Mouse (Mus musculus): ENCODE measurements around the gene Dnajc9. TPM values are rescaled to one million over a fixed set of nuclear protein-coding genes. Genes with fewer than 3 reads are reported as not detected.
A peak's percentile ranks its signal among the peaks of the same experiment; 100 is the strongest.

Gene Dnajc9
- 137 and 153 TPM in 2 replicates for polyA plus RNA-seq (2014; fragmentation: Nextera tagmentation; extraction: Ambion mirVana)

DNA sequence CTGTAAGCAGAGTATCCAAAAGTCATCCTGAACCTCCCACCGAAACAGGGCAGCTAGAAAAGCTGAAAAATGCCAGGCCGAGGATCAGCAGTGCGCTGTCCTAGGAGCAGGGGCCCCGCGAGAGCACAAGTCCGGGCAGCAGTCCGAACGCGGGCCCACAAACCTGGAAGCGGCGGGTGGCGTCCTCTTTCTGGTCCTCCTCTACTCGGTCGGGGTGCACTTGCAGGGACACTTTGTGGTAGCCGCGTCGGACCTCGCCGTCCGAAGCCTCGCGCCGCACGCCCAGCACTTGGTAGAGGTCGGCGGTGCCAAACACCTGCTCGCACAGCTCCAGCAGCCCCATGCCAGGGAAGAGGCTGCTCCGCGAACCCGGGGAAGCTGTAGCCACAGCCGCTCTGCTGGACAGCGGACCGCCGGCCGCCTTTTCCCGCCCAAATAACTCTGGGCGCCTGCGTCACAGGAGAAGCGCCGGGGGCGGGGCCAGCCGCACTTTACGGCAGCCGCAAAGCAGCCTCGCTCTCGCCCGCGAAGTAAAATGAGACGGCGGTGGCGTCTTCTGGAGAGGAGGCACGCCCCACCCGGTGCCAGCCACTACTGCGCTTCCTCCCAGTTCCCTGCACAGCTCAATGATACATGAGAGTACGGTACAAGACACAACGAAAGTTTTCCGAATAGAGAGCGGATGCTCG lies at the start of gene Dnajc9:
TSS of gene Dnajc9 (minus strand) at position 470 of the 689 bp plus-strand sequence.
- H3K27ac ChIP-seq (ENCODE audit: low read depth, low read length): peak within 1 kb of the TSS; percentile 49; the same call in 1 of the 2 replicates
- H3K36me3 ChIP-seq (ENCODE audit: control insufficient read depth, insufficient read depth, low read length): peaks cover 41% of the 10 kb centered on the region
- peak; percentile 80 for ATAC-seq (ENCODE audit: low FRiP score, low TSS enrichment)
- no peaks in the 10 kb centered on the region for H3K27me3 ChIP-seq (ENCODE audit: control insufficient read depth, insufficient read depth, low read length)
- peak within 1 kb of the TSS; percentile 51 for H3K4me2 ChIP-seq (replicated peaks; ENCODE audit: low read depth, low read length)
- WGBS: under 1% methylated on average over 59 of the region's 59 CpGs
- H3K4me1 ChIP-seq (ENCODE audit: control insufficient read depth, insufficient read depth, low read length): peaks cover 21% of the 10 kb centered on the region
- no peaks in the 10 kb centered on the region for H3K9me3 ChIP-seq (ENCODE audit: control insufficient read depth, low read length)
- peak within 1 kb of the TSS; percentile 53 for H3K4me3 ChIP-seq (ENCODE audit: low read length)
- H3K9ac ChIP-seq (ENCODE audit: low read depth, low read length): peak within 1 kb of the TSS; percentile 62

DNA sequence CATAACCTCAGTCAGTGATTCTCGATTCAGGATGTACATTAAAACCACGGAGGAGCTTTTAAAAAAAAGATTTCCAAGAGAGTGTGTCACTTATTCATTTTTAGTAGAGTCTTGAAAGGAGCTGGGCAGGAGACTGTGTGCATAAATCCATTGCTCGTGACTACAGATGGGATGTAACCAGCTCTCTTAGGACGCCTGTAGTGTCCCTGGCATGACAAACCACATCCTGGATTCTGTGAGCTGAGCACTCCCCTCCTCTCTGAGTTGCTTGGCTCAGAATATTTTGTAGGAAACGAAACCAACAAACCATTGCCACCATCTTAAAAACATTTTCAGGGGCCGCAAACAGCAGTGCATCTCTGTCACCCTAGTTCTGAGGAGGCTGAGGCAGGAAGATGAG lies 48.3 kb upstream of the Dnajc9 start:
- 73% methylated on average over 6 of the region's 6 CpGs for WGBS
- no peaks in the 10 kb centered on the region for H3K36me3 ChIP-seq (ENCODE audit: control insufficient read depth, insufficient read depth, low read length)
- H3K27ac ChIP-seq (ENCODE audit: low read depth, low read length): no peak overlapping the region
- H3K4me1 ChIP-seq (ENCODE audit: control insufficient read depth, insufficient read depth, low read length): no peaks in the 10 kb centered on the region
- H3K27me3 ChIP-seq (ENCODE audit: control insufficient read depth, insufficient read depth, low read length): no peaks in the 10 kb centered on the region
- no peak for ATAC-seq (ENCODE audit: low FRiP score, low TSS enrichment)
- no peak overlapping the region for H3K4me3 ChIP-seq (ENCODE audit: low read length)
- no peak overlapping the region for H3K9ac ChIP-seq (ENCODE audit: low read depth, low read length)
- no peak overlapping the region for H3K4me2 ChIP-seq (replicated peaks; ENCODE audit: low read depth, low read length)
- no peaks in the 10 kb centered on the region for H3K9me3 ChIP-seq (ENCODE audit: control insufficient read depth, low read length)

DNA sequence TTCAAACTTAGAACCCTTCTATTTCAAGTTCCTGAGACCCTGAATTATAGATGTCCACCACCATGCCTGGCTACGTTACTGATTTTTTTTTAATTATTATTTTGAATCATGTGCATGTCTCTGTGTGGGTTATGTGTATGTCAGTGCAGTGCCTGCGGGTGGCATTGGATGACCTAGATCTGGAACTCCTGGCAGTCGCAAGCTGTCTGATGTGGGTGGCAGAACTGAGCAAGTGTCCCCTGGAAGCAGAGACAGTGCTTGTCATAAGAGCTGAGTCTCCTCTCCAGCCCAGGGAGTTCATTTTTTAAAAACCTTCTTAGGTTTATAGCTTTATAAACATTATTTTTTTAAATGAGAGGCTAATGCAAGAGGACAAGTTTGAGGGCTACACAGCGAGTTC lies 43.7 kb upstream of the Dnajc9 start:
- no peak for ATAC-seq (ENCODE audit: low FRiP score, low TSS enrichment)
- Histone ChIP-seq H3K4me2 (replicated peaks; ENCODE audit: low read depth, low read length) (no peak overlapping the region), H3K27me3 (ENCODE audit: control insufficient read depth, insufficient read depth, low read length) (no peaks in the 10 kb centered on the region), H3K4me3 (ENCODE audit: low read length) (no peak overlapping the region), H3K4me1 (ENCODE audit: control insufficient read depth, insufficient read depth, low read length) (no peaks in the 10 kb centered on the region), H3K9ac (ENCODE audit: low read depth, low read length) (no peak overlapping the region), H3K27ac (ENCODE audit: low read depth, low read length) (no peak overlapping the region), H3K36me3 (ENCODE audit: control insufficient read depth, insufficient read depth, low read length) (no peaks in the 10 kb centered on the region), H3K9me3 (ENCODE audit: control insufficient read depth, low read length) (no peaks in the 10 kb centered on the region)
- WGBS: 83% methylated on average over 4 of the region's 4 CpGs

DNA sequence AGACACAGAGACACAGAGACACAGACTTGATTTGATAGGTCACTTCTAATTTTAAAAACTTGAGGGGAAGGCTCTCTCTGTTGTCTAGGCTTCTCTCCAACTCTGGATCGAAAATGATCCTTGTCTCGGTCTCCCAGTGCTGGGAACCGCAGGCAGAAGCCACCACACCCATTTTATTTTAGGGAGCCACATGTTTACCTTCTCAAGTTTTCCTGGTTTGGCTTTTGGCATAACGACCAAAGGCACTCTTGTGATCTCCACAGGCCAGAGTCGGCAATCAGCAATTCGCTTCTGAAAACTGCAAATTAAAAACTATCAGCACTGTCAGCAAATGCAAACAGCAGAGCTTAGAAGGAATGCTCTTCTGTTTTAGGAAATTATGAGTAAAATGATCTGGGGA lies 43.0 kb upstream of the Dnajc9 start:
- Histone ChIP-seq H3K4me2 (replicated peaks; ENCODE audit: low read depth, low read length) (no peak overlapping the region), H3K27ac (ENCODE audit: low read depth, low read length) (no peak overlapping the region), H3K9me3 (ENCODE audit: control insufficient read depth, low read length) (no peaks in the 10 kb centered on the region), H3K27me3 (ENCODE audit: control insufficient read depth, insufficient read depth, low read length) (no peaks in the 10 kb centered on the region), H3K36me3 (ENCODE audit: control insufficient read depth, insufficient read depth, low read length) (no peaks in the 10 kb centered on the region), H3K4me1 (ENCODE audit: control insufficient read depth, insufficient read depth, low read length) (no peaks in the 10 kb centered on the region), H3K9ac (ENCODE audit: low read depth, low read length) (no peak overlapping the region), H3K4me3 (ENCODE audit: low read length) (no peak overlapping the region)
- WGBS: 70% methylated on average over 6 of the region's 6 CpGs
- ATAC-seq (ENCODE audit: low FRiP score, low TSS enrichment): no peak

DNA sequence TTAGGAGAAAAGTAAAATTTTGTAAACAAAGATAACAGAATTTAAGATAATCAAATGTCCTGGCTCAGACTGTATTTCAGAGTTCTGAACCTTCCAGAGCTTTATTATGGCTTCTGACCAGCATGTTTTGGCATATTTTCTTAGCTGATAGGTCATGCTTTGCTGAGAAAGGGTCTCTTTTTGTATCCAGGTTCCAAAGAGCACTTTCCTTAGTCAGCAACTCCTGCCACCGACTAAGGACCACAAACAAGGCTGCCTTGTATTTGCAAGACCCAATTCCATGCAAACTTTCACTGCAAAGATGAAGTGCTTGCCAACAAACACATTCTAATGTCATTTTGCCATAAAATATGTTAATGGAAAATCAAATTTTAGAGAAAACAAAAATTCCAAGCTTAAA lies 41.1 kb upstream of the Dnajc9 start:
- WGBS: 35% methylated on average over 1 of the region's 1 CpGs
- Histone ChIP-seq H3K27ac (ENCODE audit: low read depth, low read length) (no peak overlapping the region), H3K4me1 (ENCODE audit: control insufficient read depth, insufficient read depth, low read length) (no peaks in the 10 kb centered on the region), H3K36me3 (ENCODE audit: control insufficient read depth, insufficient read depth, low read length) (no peaks in the 10 kb centered on the region), H3K4me2 (replicated peaks; ENCODE audit: low read depth, low read length) (no peak overlapping the region), H3K9me3 (ENCODE audit: control insufficient read depth, low read length) (no peaks in the 10 kb centered on the region), H3K27me3 (ENCODE audit: control insufficient read depth, insufficient read depth, low read length) (no peaks in the 10 kb centered on the region), H3K4me3 (ENCODE audit: low read length) (no peak overlapping the region), H3K9ac (ENCODE audit: low read depth, low read length) (no peak overlapping the region)
- no peak for ATAC-seq (ENCODE audit: low FRiP score, low TSS enrichment)

DNA sequence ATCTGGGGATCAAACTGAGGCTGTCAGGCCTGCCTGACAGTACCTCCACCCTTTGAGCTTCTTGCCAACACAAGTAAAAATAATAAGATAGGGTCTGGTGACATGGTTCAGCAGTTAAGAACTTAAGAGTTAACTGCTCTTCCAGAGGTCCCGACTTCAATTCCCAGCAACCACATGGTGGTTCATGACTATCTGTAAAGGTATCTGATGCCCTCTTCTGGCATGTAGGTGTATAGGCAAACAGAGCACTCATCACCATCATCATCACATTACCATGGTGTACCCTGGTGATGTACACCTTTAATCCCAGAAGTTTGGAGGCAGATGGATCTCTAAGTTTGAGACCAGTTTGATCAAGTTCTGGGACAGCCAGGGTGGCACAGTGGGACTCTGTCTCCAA lies 39.9 kb upstream of the Dnajc9 start:
- no peak overlapping the region for H3K4me3 ChIP-seq (ENCODE audit: low read length)
- H3K4me2 ChIP-seq (replicated peaks; ENCODE audit: low read depth, low read length): no peak overlapping the region
- no peak overlapping the region for H3K9ac ChIP-seq (ENCODE audit: low read depth, low read length)
- no peak overlapping the region for H3K27ac ChIP-seq (ENCODE audit: low read depth, low read length)
- WGBS: 42% methylated on average over 1 of the region's 1 CpGs
- no peaks in the 10 kb centered on the region for H3K9me3 ChIP-seq (ENCODE audit: control insufficient read depth, low read length)
- H3K4me1 ChIP-seq (ENCODE audit: control insufficient read depth, insufficient read depth, low read length): no peaks in the 10 kb centered on the region
- no peaks in the 10 kb centered on the region for H3K27me3 ChIP-seq (ENCODE audit: control insufficient read depth, insufficient read depth, low read length)
- H3K36me3 ChIP-seq (ENCODE audit: control insufficient read depth, insufficient read depth, low read length): no peaks in the 10 kb centered on the region
- ATAC-seq (ENCODE audit: low FRiP score, low TSS enrichment): no peak

DNA sequence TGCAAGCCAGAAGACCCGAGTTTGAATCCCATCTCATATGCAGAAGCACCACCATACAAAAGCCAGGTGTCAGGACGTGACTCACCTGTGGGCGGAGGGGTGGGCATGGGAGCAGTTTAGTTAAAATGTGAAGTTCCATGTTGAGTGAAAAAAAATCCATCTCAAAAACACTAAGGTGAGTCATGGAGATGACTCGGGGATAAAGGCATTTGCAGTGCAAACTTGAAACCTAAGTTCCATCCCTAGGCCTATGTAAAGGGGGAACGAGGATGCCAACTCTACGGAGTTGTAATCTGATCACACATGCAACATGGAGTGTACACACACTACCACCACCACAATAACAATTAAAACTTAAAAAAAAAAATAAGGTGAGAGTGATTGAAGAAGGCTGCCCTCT lies 34.3 kb upstream of the Dnajc9 start:
- no peak for ATAC-seq (ENCODE audit: low FRiP score, low TSS enrichment)
- no peaks in the 10 kb centered on the region for H3K9me3 ChIP-seq (ENCODE audit: control insufficient read depth, low read length)
- H3K4me2 ChIP-seq (replicated peaks; ENCODE audit: low read depth, low read length): no peak overlapping the region
- WGBS: 82% methylated on average over 6 of the region's 6 CpGs
- no peak overlapping the region for H3K9ac ChIP-seq (ENCODE audit: low read depth, low read length)
- H3K4me3 ChIP-seq (ENCODE audit: low read length): no peak overlapping the region
- no peaks in the 10 kb centered on the region for H3K4me1 ChIP-seq (ENCODE audit: control insufficient read depth, insufficient read depth, low read length)
- no peaks in the 10 kb centered on the region for H3K36me3 ChIP-seq (ENCODE audit: control insufficient read depth, insufficient read depth, low read length)
- H3K27ac ChIP-seq (ENCODE audit: low read depth, low read length): no peak overlapping the region
- H3K27me3 ChIP-seq (ENCODE audit: control insufficient read depth, insufficient read depth, low read length): no peaks in the 10 kb centered on the region

DNA sequence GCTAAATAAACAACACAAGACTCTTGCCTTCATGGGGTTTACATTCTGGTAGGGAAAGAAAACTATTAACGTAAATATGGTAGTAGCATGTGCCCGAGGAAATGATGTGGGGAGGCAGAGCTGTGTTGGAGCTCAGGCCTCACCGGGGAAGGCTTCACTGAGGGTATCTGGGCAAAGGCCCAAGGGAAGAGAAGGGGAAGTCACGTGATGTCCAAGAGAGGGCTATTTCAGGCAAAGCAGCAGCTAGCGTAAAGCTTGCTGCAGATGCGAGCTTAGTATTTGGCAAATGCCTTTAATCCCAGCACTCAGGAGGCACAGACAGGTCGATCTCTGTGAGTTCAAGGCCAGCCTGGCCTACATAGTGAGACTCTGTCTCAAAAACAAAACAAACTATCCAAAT lies 33.5 kb upstream of the Dnajc9 start:
- Histone ChIP-seq H3K36me3 (ENCODE audit: control insufficient read depth, insufficient read depth, low read length) (no peaks in the 10 kb centered on the region), H3K4me3 (ENCODE audit: low read length) (no peak overlapping the region), H3K4me2 (replicated peaks; ENCODE audit: low read depth, low read length) (no peak overlapping the region), H3K27ac (ENCODE audit: low read depth, low read length) (no peak overlapping the region), H3K4me1 (ENCODE audit: control insufficient read depth, insufficient read depth, low read length) (no peaks in the 10 kb centered on the region), H3K9me3 (ENCODE audit: control insufficient read depth, low read length) (no peaks in the 10 kb centered on the region), H3K27me3 (ENCODE audit: control insufficient read depth, insufficient read depth, low read length) (no peaks in the 10 kb centered on the region), H3K9ac (ENCODE audit: low read depth, low read length) (no peak overlapping the region)
- 82% methylated on average over 7 of the region's 7 CpGs for WGBS
- no peak for ATAC-seq (ENCODE audit: low FRiP score, low TSS enrichment)

DNA sequence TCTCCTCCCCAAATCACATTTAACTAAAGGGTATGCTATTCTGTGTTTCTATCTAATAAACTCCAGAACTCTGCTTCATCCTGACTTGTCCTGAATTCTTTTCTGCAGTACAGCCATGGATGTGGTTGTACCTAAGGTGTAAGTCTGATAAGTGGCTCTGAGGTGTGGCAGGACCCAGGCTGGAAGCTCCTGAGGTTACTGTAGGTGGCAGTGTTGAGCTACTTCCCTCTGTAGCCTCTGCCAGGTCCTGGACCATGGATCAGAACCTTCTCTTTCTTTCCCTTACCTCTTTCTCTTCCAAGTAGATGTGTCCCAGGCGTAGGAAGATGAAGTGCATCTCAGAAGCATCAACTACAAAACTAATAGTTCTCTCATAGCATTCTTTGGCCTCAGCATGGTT lies 11.4 kb upstream of the Dnajc9 start:
- no peak overlapping the region for H3K27ac ChIP-seq (ENCODE audit: low read depth, low read length)
- no peaks in the 10 kb centered on the region for H3K9me3 ChIP-seq (ENCODE audit: control insufficient read depth, low read length)
- no peak overlapping the region for H3K4me2 ChIP-seq (replicated peaks; ENCODE audit: low read depth, low read length)
- H3K27me3 ChIP-seq (ENCODE audit: control insufficient read depth, insufficient read depth, low read length): no peaks in the 10 kb centered on the region
- no peak overlapping the region for H3K9ac ChIP-seq (ENCODE audit: low read depth, low read length)
- H3K4me3 ChIP-seq (ENCODE audit: low read length): no peak overlapping the region
- H3K4me1 ChIP-seq (ENCODE audit: control insufficient read depth, insufficient read depth, low read length): no peaks in the 10 kb centered on the region
- WGBS: 72% methylated on average over 1 of the region's 1 CpGs
- ATAC-seq (ENCODE audit: low FRiP score, low TSS enrichment): no peak
- no peaks in the 10 kb centered on the region for H3K36me3 ChIP-seq (ENCODE audit: control insufficient read depth, insufficient read depth, low read length)

Data from kidney, embryonic 14.5 days (tissue).